Mouse (Mus musculus) kidney, embryonic 14.5 days (tissue): ENCODE data around the gene Kif1c. TPM values are rescaled to one million over a fixed set of nuclear protein-coding genes. Genes with fewer than 3 reads are reported as not detected.
"Not testable (repeated sequence)": the region's sequence is repeated elsewhere in the genome, so short reads cannot be mapped to it uniquely, and the experiment has no call there.

Source experiments
- ATAC-seq: fragments of 200-750 bp; cut with Nextera tagmentation; 2 replicates; pipeline ENCODE4 v1.8.0; 2017; ENCODE audit warnings: moderate number of reproducible peaks, mild to moderate bottlenecking, moderate TSS enrichment, moderate library complexity; ENCODE audit not compliant: low FRiP score, low TSS enrichment
- H3K27ac ChIP-seq: fragments of 300-500 bp; sonication (generic); 2 replicates; pipeline ENCODE4 v1.5.1; 2014; ENCODE audit warnings: low read depth, mild to moderate bottlenecking, low read length, moderate library complexity, mixed read lengths
- H3K27me3 ChIP-seq: fragments of 300-500 bp; sonication (generic); 2 replicates; pipeline ENCODE4 v1.6.1; 2014; ENCODE audit warnings: mild to moderate bottlenecking, low read length; ENCODE audit not compliant: control insufficient read depth, insufficient read depth
- H3K36me3 ChIP-seq: fragments of 300-500 bp; sonication (generic); 2 replicates; pipeline ENCODE4 v1.6.1; 2014; ENCODE audit warnings: low read length, mixed read lengths; ENCODE audit not compliant: control insufficient read depth, insufficient read depth
- H3K4me1 ChIP-seq: fragments of 300-500 bp; sonication (generic); 2 replicates; pipeline ENCODE4 v1.6.1; 2014; ENCODE audit warnings: low read length, mixed read lengths; ENCODE audit not compliant: control insufficient read depth, insufficient read depth
- H3K4me2 ChIP-seq: fragments of 300-500 bp; sonication (generic); replicated peaks from 2 replicates; pipeline ENCODE4 v1.6.1; 2014; ENCODE audit warnings: low read depth, mild to moderate bottlenecking, low read length
- H3K4me3 ChIP-seq: fragments of 300-500 bp; sonication (generic); 2 replicates; pipeline ENCODE4 v1.5.1; 2014; ENCODE audit warnings: mild to moderate bottlenecking, low read length
- H3K9ac ChIP-seq: fragments of 300-500 bp; sonication (generic); 2 replicates; pipeline ENCODE4 v1.6.1; 2014; ENCODE audit warnings: low read depth, mild to moderate bottlenecking, low read length, moderate library complexity
- H3K9me3 ChIP-seq: fragments of 300-500 bp; sonication (generic); 2 replicates; pipeline ENCODE4 v1.6.1; 2016; ENCODE audit warnings: low read length; ENCODE audit not compliant: control insufficient read depth
- WGBS: fragments of 180-500 bp; shearing (Covaris S2); extraction: QIAGEN DNeasy Blood & Tissue Kit; methylation state at CpG from one replicate; pipeline ENCODE4 v1.1.7; 2014; 5-methylcytosine and 5-hydroxymethylcytosine counted together
- polyA plus RNA-seq: library from polyadenylated mRNA; unstranded; fragments of >200 nt; fragmentation: Nextera tagmentation; extraction: Ambion mirVana; gene quantifications from 2 replicates; pipeline ENCODE4 v1.2.1, GENCODE M21; 2014

The Kif1c gene
- polyA plus RNA-seq, 1 experiment from 2014 or later = 10.0 TPM

DNA sequence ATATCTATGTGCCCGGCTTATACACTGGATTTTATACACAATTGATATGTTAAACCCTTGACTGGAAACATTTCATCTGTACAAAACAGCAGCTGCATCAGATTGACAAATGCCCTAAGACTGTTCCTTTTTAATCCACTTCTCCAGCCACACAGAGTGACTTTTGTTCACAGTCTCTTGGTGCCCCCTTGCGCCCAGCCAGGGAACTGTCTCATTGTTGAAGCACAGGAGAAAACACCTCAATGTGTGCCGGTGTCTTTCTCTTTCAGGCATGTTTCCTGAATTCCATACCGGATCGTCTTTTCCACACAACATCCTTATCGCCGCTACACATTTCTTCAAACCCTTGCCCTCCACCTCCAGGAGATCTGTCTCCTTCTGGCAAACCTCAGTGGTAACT, 55.3 kb downstream of the Kif1c start:
- Histone ChIP-seq H3K27ac (no peak overlapping the region), H3K9ac (no peak overlapping the region), H3K4me3 (no peak overlapping the region), H3K36me3 (no peaks in the 10 kb centered on the region), H3K4me2 (no peak overlapping the region), H3K9me3 (no peaks in the 10 kb centered on the region), H3K27me3 (no peaks in the 10 kb centered on the region; the same call in 1 of the 2 replicates), H3K4me1 (no peaks in the 10 kb centered on the region)
- WGBS = 6% methylated on average over 7 of the region's 7 CpGs
- ATAC-seq = no peak

GRCm38 (mm10) chr11:70760446-70760845, 60.1 kb downstream of the Kif1c start:
- 71% methylated on average over 3 of the region's 3 CpGs for WGBS
- not testable (repeated sequence) for ATAC-seq

GRCm38 (mm10) chr11:70762641-70763040, 62.3 kb downstream of the Kif1c start:
- 88% methylated on average over 9 of the region's 9 CpGs for WGBS
- Histone ChIP-seq H3K27ac (no peak overlapping the region), H3K9ac (no peak overlapping the region), H3K4me1 (no peaks in the 10 kb centered on the region; the same call in 1 of the 2 replicates), H3K36me3 (no peaks in the 10 kb centered on the region; the same call in 1 of the 2 replicates), H3K4me3 (no peak overlapping the region), H3K9me3 (no peaks in the 10 kb centered on the region), H3K4me2 (no peak overlapping the region), H3K27me3 (no peaks in the 10 kb centered on the region)
- no peak for ATAC-seq

More at GRCm38 (mm10) chr11:70760446-70760845, 60.1 kb downstream of the Kif1c start:
- not testable (repeated sequence) for H3K36me3 ChIP-seq, H3K9ac ChIP-seq, H3K27me3 ChIP-seq, H3K27ac ChIP-seq, H3K9me3 ChIP-seq, H3K4me1 ChIP-seq, H3K4me3 ChIP-seq, H3K4me2 ChIP-seq

DNA sequence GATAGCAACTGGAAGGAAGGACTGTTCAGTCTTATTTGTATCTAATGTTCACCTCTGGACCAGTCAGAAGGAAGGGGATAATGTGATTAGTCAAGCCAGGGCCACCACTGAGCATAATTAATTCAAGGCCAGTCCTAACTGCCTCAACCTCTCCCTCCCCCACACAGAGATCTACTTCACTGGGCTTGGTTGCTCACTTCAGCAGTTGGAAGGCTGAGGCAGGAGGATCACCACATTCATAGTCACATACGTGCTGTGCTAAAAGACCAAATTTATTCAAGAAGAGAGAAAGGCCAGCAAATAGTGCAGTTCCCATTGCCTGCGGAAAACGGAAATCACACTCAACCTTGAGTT, 63.2 kb downstream of the Kif1c start:
- 18% methylated on average over 3 of the region's 3 CpGs for whole genome bisulfite sequencing
- no peaks in the 10 kb centered on the region; the same call in 1 of the 2 replicates for H3K4me1 ChIP-seq
- no peaks in the 10 kb centered on the region; the same call in 1 of the 2 replicates for H3K36me3 ChIP-seq
- peak overlapping the region; percentile 75 for H3K4me2 ChIP-seq
- H3K9ac ChIP-seq = peak overlapping the region; percentile 82
- H3K9me3 ChIP-seq = no peaks in the 10 kb centered on the region
- peak overlapping the region; percentile 86 for H3K27ac ChIP-seq
- ATAC-seq = no peak
- no peaks in the 10 kb centered on the region for H3K27me3 ChIP-seq
- H3K4me3 ChIP-seq = peak overlapping the region; percentile 78

- peak within 1 kb of the TSS; percentile 78 for H3K4me3 ChIP-seq
- WGBS = under 1% methylated on average over 77 of the region's 78 CpGs
- H3K9ac ChIP-seq = peak within 1 kb of the TSS; percentile 82
- H3K4me2 ChIP-seq = peak within 1 kb of the TSS; percentile 75
- no peaks in the 10 kb centered on the region for H3K9me3 ChIP-seq
- no peaks in the 10 kb centered on the region; the same call in 1 of the 2 replicates for H3K4me1 ChIP-seq
- H3K36me3 ChIP-seq = no peaks in the 10 kb centered on the region; the same call in 1 of the 2 replicates
- peak; percentile 89 for ATAC-seq
- no peaks in the 10 kb centered on the region for H3K27me3 ChIP-seq
- peak within 1 kb of the TSS; percentile 86 for H3K27ac ChIP-seq
These were observed 63.8 kb downstream of the Kif1c start, which contains the start of gene Zfp3 for GRCm38 (mm10) chr11:70763936-70764808. Gene Zfp3, plus strand, starts transcription at chr11:70764209.

DNA sequence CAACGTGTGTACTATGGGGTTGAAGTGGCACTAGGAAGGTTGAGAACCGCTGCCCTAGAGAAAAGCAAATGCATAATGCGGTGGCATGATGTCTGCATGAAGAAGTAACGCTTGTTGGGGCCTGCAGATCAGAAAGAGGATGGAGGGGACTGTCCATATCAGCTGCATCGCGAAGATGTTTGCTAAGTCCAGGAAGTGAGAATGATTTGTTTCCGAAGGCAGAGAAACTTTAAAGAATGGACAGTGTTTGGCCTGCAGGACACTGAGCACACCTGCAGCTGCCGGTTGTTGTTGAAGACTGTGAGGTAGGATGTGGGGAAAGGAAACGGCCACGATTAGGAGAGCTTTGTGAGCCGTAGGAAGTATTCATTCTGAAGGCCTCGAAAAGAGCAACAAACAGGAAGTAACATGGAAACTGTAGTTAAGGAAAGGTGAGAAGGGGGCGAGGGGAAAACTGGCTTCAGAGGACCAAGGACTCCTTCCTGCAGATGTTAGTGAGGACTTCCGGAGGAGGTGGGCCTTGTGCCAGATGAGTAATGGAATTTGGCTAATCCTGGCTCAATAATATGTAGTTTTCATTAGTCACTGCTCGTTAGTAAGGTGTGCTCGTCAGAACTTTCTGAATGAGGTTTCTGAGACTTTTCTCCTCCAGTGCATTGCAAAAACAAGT, 65.6 kb downstream of the Kif1c start:
- Histone ChIP-seq H3K4me2 (no peak overlapping the region), H3K27me3 (no peaks in the 10 kb centered on the region), H3K9me3 (no peaks in the 10 kb centered on the region), H3K4me1 (no peaks in the 10 kb centered on the region; the same call in 1 of the 2 replicates), H3K4me3 (no peak overlapping the region), H3K36me3 (peaks cover 1% of the 10 kb centered on the region; the same call in 1 of the 2 replicates), H3K9ac (no peak overlapping the region), H3K27ac (0 out of 2 replicates have a peak overlapping the region, but pooled peaks have one; percentile 2)
- WGBS = 79% methylated on average over 16 of the region's 16 CpGs
- no peak for ATAC-seq

DNA sequence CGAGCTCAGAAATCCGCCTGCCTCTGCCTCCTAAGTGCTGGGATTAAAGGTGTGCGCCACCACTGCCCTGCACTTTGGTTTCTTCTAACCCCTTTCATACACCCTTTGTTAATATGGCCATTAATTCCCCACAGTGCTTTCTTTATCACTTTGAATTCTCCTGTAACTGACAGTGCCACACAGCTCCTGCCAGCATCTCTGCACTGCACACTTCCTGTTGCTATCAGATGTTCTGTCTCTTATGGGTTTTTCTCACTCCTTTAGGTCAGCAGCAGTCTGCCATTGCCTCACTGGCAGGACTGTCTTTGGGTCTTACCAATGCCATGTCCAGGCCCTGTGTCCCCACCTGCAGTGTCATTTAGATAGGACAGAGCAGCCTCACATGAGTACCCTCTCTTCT, 70.5 kb downstream of the Kif1c start:
- no peaks in the 10 kb centered on the region; the same call in 1 of the 2 replicates for H3K4me1 ChIP-seq
- peaks cover 16% of the 10 kb centered on the region for H3K36me3 ChIP-seq
- no peak for ATAC-seq
- no peak overlapping the region for H3K4me2 ChIP-seq
- H3K27ac ChIP-seq = no peak overlapping the region
- no peak overlapping the region for H3K9ac ChIP-seq
- no peak overlapping the region for H3K4me3 ChIP-seq
- no peaks in the 10 kb centered on the region for H3K9me3 ChIP-seq
- no peaks in the 10 kb centered on the region for H3K27me3 ChIP-seq
- WGBS = 94% methylated on average over 3 of the region's 3 CpGs

DNA sequence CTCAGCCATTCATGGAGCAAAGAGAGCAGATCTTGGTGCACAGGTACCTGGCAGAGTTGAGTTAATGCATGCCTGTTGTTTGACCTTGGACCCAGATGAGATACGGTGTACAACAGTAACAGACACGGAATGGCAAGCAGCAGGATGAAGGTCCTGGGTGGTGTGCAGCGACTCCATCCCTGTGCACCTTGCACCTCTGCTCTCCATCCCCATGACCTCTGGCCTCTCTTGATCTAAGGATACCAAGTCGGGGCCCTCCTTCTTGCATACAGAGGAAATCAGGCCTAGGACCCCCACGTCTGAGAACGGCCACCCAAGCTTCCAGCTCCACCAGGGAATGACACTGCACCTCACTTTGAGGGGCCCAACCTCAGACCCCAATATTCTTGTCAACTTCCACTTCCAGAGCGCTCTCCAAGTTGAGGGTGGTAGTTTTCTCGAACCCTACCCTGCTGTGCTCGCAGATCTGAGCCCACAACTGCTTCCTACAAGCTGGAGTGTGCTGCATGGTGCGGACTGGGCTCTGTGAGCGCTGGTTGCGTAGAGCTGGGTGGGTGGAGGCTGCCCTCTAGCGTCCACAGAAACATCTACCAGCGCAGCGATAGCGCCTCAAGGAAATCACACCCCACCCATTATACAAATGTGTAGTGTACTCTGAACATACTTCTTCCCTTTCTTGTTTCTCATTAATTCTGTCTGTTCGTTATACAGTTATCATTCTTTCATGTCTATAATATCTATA, 76.7 kb downstream of the Kif1c start:
- Histone ChIP-seq H3K9ac (no peak overlapping the region), H3K4me1 (no peaks in the 10 kb centered on the region), H3K27me3 (no peaks in the 10 kb centered on the region), H3K27ac (no peak overlapping the region), H3K4me3 (no peak overlapping the region), H3K4me2 (no peak overlapping the region), H3K9me3 (no peaks in the 10 kb centered on the region), H3K36me3 (peaks cover 6% of the 10 kb centered on the region)
- ATAC-seq = peak; percentile 82
- WGBS = 24% methylated on average over 17 of the region's 17 CpGs
